Mouse (Mus musculus): ENCODE results near the gene Ubl7. TPM values are rescaled to one million over a fixed set of nuclear protein-coding genes. Genes with fewer than 3 reads are reported as not detected.

Ubl7 gene
- polyA plus RNA-seq, 1 experiment from 2014 or later, result 104 TPM

Other genes with a start within 250 kb of the Ubl7 start
- gene Cyp1a2, start 227.3 kb upstream of the Ubl7 start, polyA plus RNA-seq (2016; fragmentation: Nextera tagmentation; extraction: Ambion mirVana), result not detected in 2 replicates
- gene Cyp1a1, start 223.1 kb upstream of the Ubl7 start, polyA plus RNA-seq (2016; fragmentation: Nextera tagmentation; extraction: Ambion mirVana), result not detected in 2 replicates
- 21.2 and 21.3 TPM in 2 replicates for gene Edc3, start 202.4 kb upstream of the Ubl7 start, polyA plus RNA-seq (2016; fragmentation: Nextera tagmentation; extraction: Ambion mirVana)
- gene Clk3, start 145.1 kb upstream of the Ubl7 start, polyA plus RNA-seq (2016; fragmentation: Nextera tagmentation; extraction: Ambion mirVana), result 67.0 and 68.1 TPM in 2 replicates
- 27.0 and 29.8 TPM in 2 replicates for gene Arid3b, start 74.2 kb upstream of the Ubl7 start, polyA plus RNA-seq (2016; fragmentation: Nextera tagmentation; extraction: Ambion mirVana)
- gene Sema7a, start 29.1 kb downstream of the Ubl7 start, polyA plus RNA-seq (2016; fragmentation: Nextera tagmentation; extraction: Ambion mirVana), result 0.14 and 0.18 TPM in 2 replicates
- gene Cyp11a1, start 95.4 kb downstream of the Ubl7 start, polyA plus RNA-seq (2016; fragmentation: Nextera tagmentation; extraction: Ambion mirVana), result not detected in 2 replicates
- gene Stra6, start 152.8 kb downstream of the Ubl7 start, polyA plus RNA-seq (2016; fragmentation: Nextera tagmentation; extraction: Ambion mirVana), result 0.78 and 1.00 TPM in 2 replicates
- not detected in 2 replicates for gene Ccdc33, start 207.8 kb downstream of the Ubl7 start, polyA plus RNA-seq (2016; fragmentation: Nextera tagmentation; extraction: Ambion mirVana)